Mouse (Mus musculus) spleen, adult 2 months (tissue): ENCODE data around the gene Nuak1.

Experiments
- CTCF ChIP-seq: fragments of 200-500 bp; IDR thresholded peaks from 2 replicates; pipeline ENCODE4 v1.5.1; 2011; ENCODE audit warnings: mild to moderate bottlenecking, inconsistent platforms; ENCODE audit not compliant: insufficient read depth, insufficient read length, insufficient replicate concordance; ENCODE audit errors: extremely low read depth
- POLR2A ChIP-seq: fragments of 200-500 bp; IDR thresholded peaks from 2 replicates; pipeline ENCODE4 v1.6.1; 2011; ENCODE audit warnings: low read depth, low read length, inconsistent platforms

- TF ChIP-seq POLR2A: no peak
- TF ChIP-seq CTCF: no peak
These were observed 50.7 kb downstream of the Nuak1 start for GRCm38 (mm10) chr10:84389707-84390106.
